Mouse (Mus musculus): ENCODE measurements at regions not wholly inside any gene's neighbourhood (a gene's known extent, or its start where the extent isn't known, plus 50 kb on each side); places are given as distances from the start of the nearest gene placed in this dataset.

DNA sequence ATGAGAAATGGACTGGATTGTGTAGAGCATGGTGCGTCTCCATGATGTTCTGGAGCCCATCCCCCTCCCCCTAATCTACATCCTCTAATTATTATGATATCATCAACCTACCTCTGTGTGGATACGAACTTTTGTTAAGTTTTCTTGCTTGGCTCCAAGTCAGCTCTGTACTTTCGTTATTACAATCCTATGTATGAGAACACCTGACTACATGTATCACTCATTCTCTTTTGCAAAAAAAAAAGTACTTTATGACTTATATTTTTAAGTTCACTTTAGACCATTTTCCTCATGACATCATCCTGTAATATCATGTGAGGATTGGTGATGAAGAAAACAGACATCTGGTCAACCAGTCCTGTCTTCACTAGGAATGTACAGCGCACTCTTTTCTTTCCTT lies 175.7 kb upstream of the Sulf2 start:
- TF ChIP-seq CTCF (IDR thresholded peaks at IDR 0.05; ENCODE audit: borderline replicate concordance, control insufficient read depth, extremely low read depth, insufficient read depth, low read length, poor library complexity) = no peak
- TF ChIP-seq POLR2A (IDR thresholded peaks at IDR 0.05; ENCODE audit: control insufficient read depth, extremely low read depth, insufficient read depth, low read length, poor library complexity) = no peak

Data from thymus, adult 2 months (tissue).